Mouse (Mus musculus) embryonic stem cell, embryonic (primary cell): ENCODE data around the gene Zfp146.

Source experiments
- CTCF ChIA-PET, 4 experiments: fragments of 300-600 bp in 2 of 4; fragments of 350-600 bp in 2 of 4; sonication (Branson Sonifier 250); formaldehyde crosslinking; loops; one replicate each; lab custom pipeline; 2022; ENCODE audit warnings: inconsistent platforms in 2 of 4; lab: Charles Lee
- POLR2A ChIA-PET, 4 experiments: fragments of 300-600 bp in 2 of 4; fragments of 350-600 bp in 2 of 4; sonication (Branson Sonifier 250); formaldehyde crosslinking; loops; one replicate each; lab custom pipeline; 2022; ENCODE audit warnings: antibody characterized with exemption in 4 of 4, inconsistent platforms in 1 of 4; lab: Charles Lee

The Zfp146 gene

GRCm38 (mm10) chr7:30169583-30170282, at the start of gene Zfp146:
Gene Zfp146 (minus strand): TSS chr7:30169750.
- ChIA-PET CTCF (interaction anchor here in 3 of 4 experiments (0.5 to 3.4 kb wide), 18 partner anchors 8 to 1188 kb away, joined by 3 to 18 read pairs (median 4); partner anchors contain the start of genes Capns1 (in 1 of the 3), Eif3k (in 1 of the 3), Map4k1 (in 1 of the 3) and Zfp382 (in 1 of the 3)), POLR2A (interaction anchor here in 3 of 4 experiments (0.6 to 7.3 kb wide), 46 partner anchors 8 to 402 kb away, joined by 3 to 74 read pairs (median 4); partner anchors contain the start of genes Cox7a1 (in 3 of the 3), Thap8 (in 2 of the 3), Wdr62 (in 2 of the 3) and Zfp260 (in 2 of the 3))

GRCm38 (mm10) chr7:30217277-30217676, 47.7 kb upstream of the Zfp146 start:
- CTCF ChIA-PET: interaction anchor here (0.6 to 3.8 kb wide), 46 partner anchors 12 to 1585 kb away, joined by 3 to 51 read pairs (median 5); partner anchors contain the start of genes Capns1 (in 2 of the 4), Cox7a1 (in 2 of the 4), Polr2i (in 2 of the 4) and Tbcb (in 2 of the 4)
- POLR2A ChIA-PET: interaction anchor here (0.5 to 5.3 kb wide), 35 partner anchors 12 to 234 kb away, joined by 3 to 36 read pairs (median 5); partner anchors contain the start of genes Polr2i (in 3 of the 4), Tbcb (in 3 of the 4), Thap8 (in 3 of the 4) and Wdr62 (in 3 of the 4)

GRCm38 (mm10) chr7:30216723-30217151, 47.2 kb upstream of the Zfp146 start:
- POLR2A ChIA-PET: interaction anchor here (0.5 to 5.3 kb wide), 38 partner anchors 12 to 234 kb away, joined by 3 to 36 read pairs (median 5); partner anchors contain the start of genes Polr2i (in 3 of the 4), Tbcb (in 3 of the 4), Thap8 (in 3 of the 4) and Wdr62 (in 3 of the 4)
- CTCF ChIA-PET: interaction anchor here (0.6 to 3.8 kb wide), 52 partner anchors 11 to 1584 kb away, joined by 3 to 51 read pairs (median 5); partner anchors contain the start of genes Capns1 (in 2 of the 4), Cox7a1 (in 2 of the 4), Polr2i (in 2 of the 4) and Tbcb (in 2 of the 4)

DNA sequence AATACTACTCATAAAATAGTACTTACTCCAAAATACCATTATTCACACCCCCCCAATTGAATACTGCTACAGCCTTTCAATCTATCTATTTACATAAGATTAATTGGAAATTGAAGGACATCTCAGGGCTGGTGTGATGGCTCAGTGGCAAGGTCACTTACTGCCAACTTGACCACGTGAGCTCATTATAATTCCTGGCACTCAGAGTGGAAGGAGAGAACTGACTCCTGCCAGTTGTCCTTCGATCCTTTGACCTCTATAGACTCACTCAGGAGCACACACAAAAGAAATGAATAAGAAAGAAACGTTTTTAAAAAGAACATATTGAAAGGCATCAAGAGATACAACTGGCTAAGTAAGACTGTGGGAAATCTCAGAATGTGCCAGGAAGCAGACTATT, 46.3 kb upstream of the Zfp146 start:
- POLR2A ChIA-PET: interaction anchor here in 3 of 4 experiments (1.1 to 5.3 kb wide), 19 partner anchors 11 to 84 kb away, joined by 3 to 36 read pairs (median 5); partner anchors contain the start of genes Cox7a1 (in 3 of the 3), Thap8 (in 3 of the 3), Wdr62 (in 3 of the 3) and Capns1 (in 2 of the 3)

DNA sequence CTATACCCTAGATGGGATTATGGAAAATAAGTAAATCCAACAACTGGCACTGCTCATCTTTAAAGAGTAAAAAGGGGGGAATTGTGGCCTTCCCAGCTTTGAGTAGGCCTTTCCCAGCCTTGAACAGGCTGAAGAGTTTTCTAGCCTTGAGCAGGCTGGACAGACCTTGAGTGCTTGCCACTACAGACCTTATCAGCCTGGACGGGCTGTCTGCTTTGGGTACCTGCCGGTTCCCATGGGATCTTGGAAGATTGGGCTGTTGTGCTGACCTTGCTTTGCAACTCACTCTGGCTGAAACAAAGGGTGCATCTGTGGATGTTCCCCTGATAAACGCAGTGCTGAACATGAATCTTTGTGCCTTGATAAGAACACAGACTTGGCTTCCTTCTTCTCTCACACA, 44.3 kb upstream of the Zfp146 start:
- POLR2A ChIA-PET: interaction anchor here in 2 of 4 experiments (0.6 to 1.0 kb wide), 2 partner anchors 16 to 137 kb away, joined by 4 read pairs; partner anchors contain the start of gene Capns1 (in 1 of the 2)
- CTCF ChIA-PET: no interaction called here

More for the DNA sequence above, 46.3 kb upstream of the Zfp146 start:
- CTCF ChIA-PET: interaction anchor here (0.5 to 3.3 kb wide), 18 partner anchors 10 to 310 kb away, joined by 3 to 21 read pairs (median 8); partner anchors contain the start of genes Capns1 (in 3 of the 4) and Zfp146 (in 1 of the 4)

DNA sequence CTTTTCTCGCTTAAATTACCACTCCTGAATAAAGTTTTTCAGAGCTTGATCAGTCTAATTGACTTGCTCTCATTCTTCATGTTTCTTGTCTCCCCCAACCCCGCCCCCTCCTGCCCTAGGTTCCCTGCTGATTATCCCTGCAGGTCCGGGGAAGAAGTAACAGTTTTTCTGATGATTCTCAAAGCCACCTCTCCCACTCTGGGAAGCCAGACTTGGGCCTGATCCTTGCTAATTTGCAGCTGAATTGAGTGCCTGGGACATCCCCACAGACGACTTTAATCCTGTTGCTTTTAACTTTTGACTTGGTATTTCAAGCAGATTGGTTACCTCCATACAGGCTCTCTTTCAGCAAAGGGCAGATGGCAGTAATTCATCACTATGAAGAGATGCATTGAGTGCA, 41.5 kb upstream of the Zfp146 start:
- ChIA-PET POLR2A (interaction anchor here in 2 of 4 experiments (0.9 to 2.1 kb wide), 6 partner anchors 8 to 69 kb away, joined by 3 to 5 read pairs (median 3); partner anchors contain the start of genes Polr2i (in 1 of the 2), Tbcb (in 1 of the 2), Thap8 (in 1 of the 2) and Wdr62 (in 1 of the 2)), CTCF (interaction anchor here in 2 of 4 experiments (0.6 to 1.1 kb wide), 2 partner anchors 8 to 12 kb away, joined by 3 read pairs; no protein-coding TSS in a partner anchor)

DNA sequence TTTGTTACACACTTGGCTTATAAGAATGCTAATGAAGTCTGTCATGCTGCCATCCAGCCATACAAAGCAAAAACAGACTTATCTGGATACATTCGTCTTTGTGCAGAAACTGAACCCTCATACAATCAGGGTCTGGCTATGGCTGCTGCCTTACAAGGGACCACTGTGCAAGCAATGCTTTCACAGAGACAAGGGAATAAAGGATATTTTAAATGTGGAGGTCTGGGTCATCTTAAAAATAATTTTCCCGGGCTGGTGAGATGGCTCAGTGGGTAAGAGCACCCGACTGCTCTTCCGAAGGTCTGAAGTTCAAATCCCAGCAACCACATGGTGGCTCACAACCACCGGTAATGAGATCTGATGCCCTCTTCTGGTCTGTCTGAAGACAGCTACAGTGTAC, 36.8 kb upstream of the Zfp146 start:
- ChIA-PET POLR2A (interaction anchor here in 3 of 4 experiments (1.2 to 3.3 kb wide), 7 partner anchors 11 to 40 kb away, joined by 3 to 19 read pairs (median 12); partner anchors contain the start of genes Cox7a1 (in 1 of the 3) and Zfp146 (in 1 of the 3)), CTCF (interaction anchor here in 3 of 4 experiments (0.6 to 2.6 kb wide), 11 partner anchors 9 to 51 kb away, joined by 4 to 21 read pairs (median 10); partner anchors contain the start of gene Zfp146 (in 1 of the 3))

GRCm38 (mm10) chr7:30205383-30205782, 35.8 kb upstream of the Zfp146 start:
- ChIA-PET CTCF (interaction anchor here (0.6 to 2.6 kb wide), 45 partner anchors 9 to 249 kb away, joined by 3 to 21 read pairs (median 4); partner anchors contain the start of genes Cox7a1 (in 2 of the 4) and Zfp146 (in 1 of the 4)), POLR2A (interaction anchor here in 3 of 4 experiments (0.5 to 3.3 kb wide), 27 partner anchors 8 to 1395 kb away, joined by 3 to 19 read pairs (median 5); partner anchors contain the start of genes Cox7a1 (in 2 of the 3), Zfp146 (in 2 of the 3) and Wdr62 (in 1 of the 3))

DNA sequence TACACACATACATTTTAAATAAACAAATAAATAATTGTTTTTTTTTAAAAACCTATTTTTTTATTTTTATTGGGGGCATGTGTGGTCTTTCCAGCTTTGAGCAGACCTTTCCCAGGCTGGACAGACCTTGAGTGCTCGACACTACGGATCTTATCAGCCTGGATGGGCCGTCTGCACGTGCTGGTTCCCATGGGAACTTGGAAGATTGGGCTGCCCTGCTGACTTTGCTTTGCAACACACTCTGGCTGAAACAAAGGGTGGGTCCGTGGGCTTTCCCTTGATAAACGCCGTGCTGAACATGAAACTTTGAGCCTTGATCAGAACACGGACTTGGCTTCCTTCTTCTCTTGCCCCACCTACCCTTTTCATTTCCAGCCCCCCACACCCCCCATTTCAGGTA, 34.8 kb upstream of the Zfp146 start:
- ChIA-PET CTCF (interaction anchor here (0.6 to 2.5 kb wide), 19 partner anchors 10 to 192 kb away, joined by 3 to 21 read pairs (median 5); partner anchors contain the start of gene Cox7a1 (in 1 of the 4)), POLR2A (interaction anchor here (0.6 to 3.3 kb wide), 20 partner anchors 9 to 170 kb away, joined by 3 to 19 read pairs (median 5); partner anchors contain the start of genes Wdr62 (in 1 of the 4), Zfp146 (in 1 of the 4) and Zfp260 (in 1 of the 4))

GRCm38 (mm10) chr7:30202895-30203690, 33.5 kb upstream of the Zfp146 start:
- POLR2A ChIA-PET: interaction anchor here (0.6 to 3.3 kb wide), 22 partner anchors 8 to 118 kb away, joined by 3 to 19 read pairs (median 4); partner anchors contain the start of genes Cox7a1 (in 2 of the 4), Wdr62 (in 2 of the 4), E130208F15Rik (in 1 of the 4) and Zfp146 (in 1 of the 4)
- CTCF ChIA-PET: interaction anchor here (0.5 to 1.2 kb wide), 10 partner anchors 10 to 108 kb away, joined by 3 to 4 read pairs (median 3); partner anchors contain the start of gene Zfp146 (in 1 of the 4)

- CTCF ChIA-PET: interaction anchor here in 3 of 4 experiments (1.0 to 4.9 kb wide), 9 partner anchors 16 to 45 kb away, joined by 3 to 51 read pairs (median 15); partner anchors contain the start of gene Cox7a1 (in 1 of the 3)
Measured at GRCm38 (mm10) chr7:30200661-30201060, 31.1 kb upstream of the Zfp146 start.

DNA sequence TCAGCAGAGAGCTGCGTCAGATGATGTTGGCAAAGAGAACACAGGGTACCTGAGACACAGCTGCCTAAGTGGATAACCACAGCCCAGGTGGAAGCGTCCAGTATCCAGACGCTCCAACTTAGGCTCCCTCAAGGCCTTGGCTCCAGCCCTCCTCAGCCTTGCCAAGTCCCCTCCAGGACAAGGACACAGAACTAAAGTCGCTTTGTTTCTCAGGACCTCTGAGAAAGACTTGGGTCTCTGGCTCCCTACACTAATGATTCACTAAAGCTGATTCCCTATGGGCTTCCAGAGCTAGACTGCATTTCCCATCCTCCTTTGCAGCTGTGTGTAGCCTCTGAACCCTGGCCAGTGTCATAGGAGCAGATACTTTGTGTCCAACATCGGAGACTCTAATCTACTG, 30.6 kb upstream of the Zfp146 start:
- POLR2A ChIA-PET: interaction anchor here (0.6 to 8.5 kb wide), 25 partner anchors 9 to 417 kb away, joined by 3 to 127 read pairs (median 8); partner anchors contain the start of genes Cox7a1 (in 3 of the 4), Wdr62 (in 3 of the 4), Thap8 (in 2 of the 4) and Gm26920 (in 1 of the 4)
- CTCF ChIA-PET: interaction anchor here in 3 of 4 experiments (0.6 to 4.9 kb wide), 15 partner anchors 8 to 291 kb away, joined by 3 to 51 read pairs (median 7); partner anchors contain the start of genes Cox7a1 (in 1 of the 3), Gm26920 (in 1 of the 3), Zfp260 (in 1 of the 3) and Zfp566 (in 1 of the 3)

More at GRCm38 (mm10) chr7:30200661-30201060, 31.1 kb upstream of the Zfp146 start:
- POLR2A ChIA-PET: interaction anchor here in 3 of 4 experiments (0.6 to 8.5 kb wide), 17 partner anchors 10 to 255 kb away, joined by 3 to 127 read pairs (median 11); partner anchors contain the start of genes Cox7a1 (in 3 of the 3), Wdr62 (in 3 of the 3), Thap8 (in 2 of the 3) and Gm26920 (in 1 of the 3)

GRCm38 (mm10) chr7:30199498-30200139, 30.1 kb upstream of the Zfp146 start:
- CTCF ChIA-PET: interaction anchor here (0.5 to 4.9 kb wide), 35 partner anchors 8 to 557 kb away, joined by 3 to 51 read pairs (median 5); partner anchors contain the start of genes Cox7a1 (in 1 of the 4), Gm26920 (in 1 of the 4), Wdr62 (in 1 of the 4) and Zfp146 (in 1 of the 4)
- POLR2A ChIA-PET: interaction anchor here (0.6 to 8.5 kb wide), 41 partner anchors 9 to 1228 kb away, joined by 3 to 127 read pairs (median 5); partner anchors contain the start of genes Cox7a1 (in 4 of the 4), Wdr62 (in 3 of the 4), Thap8 (in 2 of the 4) and Zfp146 (in 2 of the 4)

DNA sequence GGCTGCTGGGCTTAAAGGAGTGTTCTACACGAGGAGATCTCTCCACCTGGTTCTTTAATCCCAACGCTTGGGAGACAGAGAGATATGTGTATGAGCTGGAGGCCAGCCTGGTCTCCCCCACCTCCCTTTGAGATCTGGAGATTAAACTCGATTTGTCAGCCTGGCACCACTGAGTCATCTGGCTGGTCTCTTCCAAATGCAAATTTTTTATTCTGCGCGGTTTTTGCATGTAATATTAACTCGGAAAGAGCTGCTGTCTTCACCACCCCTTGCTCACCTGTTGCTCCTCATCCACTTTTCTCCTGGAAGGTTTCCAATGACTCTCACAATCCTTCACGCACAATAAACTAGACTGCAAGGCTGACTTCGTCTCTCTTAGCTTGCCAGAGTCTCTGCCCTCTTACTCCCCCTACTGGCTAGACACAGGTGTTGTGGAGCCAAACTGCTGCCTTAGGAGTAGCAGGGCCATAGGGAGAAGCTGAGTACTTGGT, 29.0 kb upstream of the Zfp146 start, which contains the start of gene Capns1:
TSS of gene Capns1 (minus strand) at position 331 of the 491 bp plus-strand sequence.
- ChIA-PET POLR2A (interaction anchor here (0.5 to 8.5 kb wide), 50 partner anchors 10 to 1227 kb away, joined by 3 to 127 read pairs (median 5); partner anchors contain the start of genes Cox7a1 (in 4 of the 4), Thap8 (in 3 of the 4), Wdr62 (in 3 of the 4) and Gm26920 (in 2 of the 4)), CTCF (interaction anchor here (0.6 to 4.9 kb wide), 45 partner anchors 9 to 428 kb away, joined by 3 to 51 read pairs (median 4); partner anchors contain the start of genes Cox7a1 (in 4 of the 4), Cox6b1 (in 1 of the 4), Polr2i (in 1 of the 4) and Wdr62 (in 1 of the 4))
